Mouse (Mus musculus): ENCODE data around the gene Fkbp10.

DNA sequence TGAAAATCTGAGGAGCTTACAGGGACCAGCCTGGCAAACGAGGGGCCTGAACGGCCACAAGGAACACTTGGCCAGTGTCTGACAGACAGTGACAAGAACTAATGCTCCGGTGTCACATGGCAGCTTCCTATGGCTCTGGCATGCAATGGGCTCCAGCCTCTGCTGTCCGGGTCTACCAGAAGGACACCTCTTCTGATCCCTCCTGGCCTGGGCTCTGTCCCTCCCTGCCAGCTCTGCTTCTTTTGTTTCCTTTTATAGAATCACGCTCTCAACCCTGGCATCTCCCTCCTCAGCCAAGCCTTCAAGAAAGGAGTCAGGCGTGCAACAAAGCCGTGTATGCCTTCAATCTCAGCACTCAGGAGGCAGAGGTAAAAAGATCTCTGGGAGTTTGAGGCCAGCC, 14.6 kb downstream of the Fkbp10 start:
- TF ChIP-seq CTCF (conservative IDR thresholded peaks at IDR 0.05; ENCODE audit: low read length), result no peak
- no peak for TF ChIP-seq POU5F1 (IDR thresholded peaks at IDR 0.05; ENCODE audit: borderline replicate concordance, low read length)
- TF ChIP-seq NANOG (IDR thresholded peaks at IDR 0.05; ENCODE audit: borderline replicate concordance, low read length), result no peak
